Mouse (Mus musculus) neural tube, embryonic 14.5 days (tissue): ENCODE results near the gene Ric1. TPM values are rescaled to one million over a fixed set of nuclear protein-coding genes. Genes with fewer than 3 reads are reported as not detected.

Experiments
- ATAC-seq: fragments of 200-750 bp; cut with Nextera tagmentation; 2 replicates; pipeline ENCODE4 v1.8.0; 2017; ENCODE audit warnings: low read depth, mild to moderate bottlenecking, moderate TSS enrichment, moderate library complexity
- H3K27ac ChIP-seq: fragments of 300-500 bp; sonication (generic); 2 replicates; pipeline ENCODE4 v1.5.1; 2014; ENCODE audit warnings: low read depth, mild to moderate bottlenecking, control low read depth, low read length, moderate library complexity, mixed read lengths
- H3K27me3 ChIP-seq: fragments of 300-500 bp; sonication (generic); 2 replicates; pipeline ENCODE4 v1.6.1; 2014; ENCODE audit warnings: low read length; ENCODE audit not compliant: control insufficient read depth, insufficient read depth
- H3K36me3 ChIP-seq: fragments of 300-500 bp; sonication (generic); 2 replicates; pipeline ENCODE4 v1.6.1; 2014; ENCODE audit warnings: low read length, mixed read lengths; ENCODE audit not compliant: control insufficient read depth, insufficient read depth
- H3K4me1 ChIP-seq: fragments of 300-500 bp; sonication (generic); 2 replicates; pipeline ENCODE4 v1.6.1; 2014; ENCODE audit warnings: low read length; ENCODE audit not compliant: control insufficient read depth, insufficient read depth
- H3K4me2 ChIP-seq: fragments of 300-500 bp; sonication (generic); 2 replicates; pipeline ENCODE4 v1.6.1; 2014; ENCODE audit warnings: mild to moderate bottlenecking, low read depth, low read length, control low read depth
- H3K4me3 ChIP-seq: fragments of 300-500 bp; sonication (generic); 2 replicates; pipeline ENCODE4 v1.5.1; 2014; ENCODE audit warnings: low read depth, low read length, control low read depth, mixed read lengths
- H3K9ac ChIP-seq: fragments of 300-500 bp; sonication (generic); replicated peaks from 2 replicates; pipeline ENCODE4 v1.6.1; 2014; ENCODE audit warnings: low read depth, mild to moderate bottlenecking, control low read depth, low read length, mixed read lengths
- H3K9me3 ChIP-seq: fragments of 300-500 bp; sonication (generic); 2 replicates; pipeline ENCODE4 v1.6.1; 2016; ENCODE audit warnings: low read length; ENCODE audit not compliant: control insufficient read depth
- WGBS: fragments of 180-500 bp; shearing (Covaris S2); extraction: QIAGEN DNeasy Blood & Tissue Kit; methylation state at CpG from one replicate; pipeline ENCODE4 v1.1.7; 2014; 5-methylcytosine and 5-hydroxymethylcytosine counted together
- polyA plus RNA-seq: library from polyadenylated mRNA; unstranded; fragments of >200 nt; fragmentation: Nextera tagmentation; extraction: Ambion mirVana; gene quantifications from 2 replicates; pipeline ENCODE4 v1.2.1, GENCODE M21; 2014

Ric1 gene
- 21.2 and 22.7 TPM in 2 replicates for polyA plus RNA-seq

DNA sequence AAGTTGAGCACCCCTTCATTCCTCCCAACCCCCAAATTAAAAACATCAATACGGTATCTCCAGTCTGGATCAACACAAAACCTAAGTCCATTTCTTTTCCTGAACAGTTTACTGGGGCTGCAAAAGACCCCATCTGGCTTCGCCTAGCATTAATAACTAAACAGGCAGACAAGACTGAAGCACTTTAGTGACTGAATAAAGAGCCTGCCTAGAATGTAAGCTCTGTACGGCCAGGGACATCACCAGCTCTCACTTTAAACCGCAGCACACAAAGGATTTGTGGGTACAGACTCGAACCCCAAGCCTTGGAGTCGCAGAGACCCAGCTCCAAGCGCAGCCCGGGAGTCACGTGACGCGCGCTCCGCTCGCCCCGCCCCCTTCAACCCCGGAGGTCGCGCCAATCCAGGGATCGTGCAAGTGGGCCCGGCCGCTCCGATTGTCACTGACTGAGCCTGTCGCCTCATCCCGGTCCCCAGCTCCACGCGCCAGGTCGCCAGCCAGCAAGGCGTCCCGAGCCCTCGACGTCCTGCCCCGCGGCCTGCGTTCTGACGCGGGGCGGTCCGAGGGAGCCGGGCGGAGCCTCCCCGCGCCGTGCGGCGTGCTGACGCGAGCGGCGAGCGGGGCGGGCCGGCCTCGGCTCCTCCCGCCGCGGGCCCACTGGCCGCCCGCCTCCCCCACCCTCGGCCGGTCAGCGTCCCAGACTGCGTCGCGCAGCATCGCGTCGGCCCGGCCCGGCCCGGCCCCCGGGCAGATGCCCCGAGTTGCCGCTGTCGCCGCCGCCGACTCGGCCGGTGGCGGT, at the start of gene Ric1:
Gene Ric1, plus strand, starts transcription at position 646 of the 799 bp plus-strand sequence.
- under 1% methylated on average over 56 of the region's 80 CpGs for WGBS
- Histone ChIP-seq H3K27ac (peak within 1 kb of the TSS; percentile 96), H3K4me3 (peak within 1 kb of the TSS; percentile 83), H3K4me2 (peak within 1 kb of the TSS; percentile 80), H3K9me3 (no peaks in the 10 kb centered on the region), H3K4me1 (peaks cover 7% of the 10 kb centered on the region), H3K9ac (peak within 1 kb of the TSS; percentile 86), H3K27me3 (no peaks in the 10 kb centered on the region), H3K36me3 (no peaks in the 10 kb centered on the region)
- ATAC-seq = peak; percentile 97

DNA sequence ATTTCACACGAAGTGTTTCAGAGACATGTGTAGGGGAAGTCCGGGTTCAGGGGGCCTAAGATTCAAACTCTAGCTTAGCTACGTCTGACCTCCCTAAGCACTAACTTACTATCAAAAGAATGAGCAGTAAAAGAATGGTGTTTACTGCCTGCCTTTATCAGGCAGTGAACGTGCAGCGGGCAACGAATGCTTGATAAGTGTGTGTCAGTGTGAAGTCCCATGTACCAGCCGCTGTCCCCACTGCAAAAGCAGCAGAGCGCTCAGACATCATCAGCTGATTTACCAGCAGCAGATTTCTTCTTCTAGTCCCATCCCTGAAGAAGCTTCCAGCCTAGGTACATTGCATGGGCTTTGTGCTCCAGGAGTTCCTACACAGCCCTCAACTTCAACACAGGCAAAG, 49.7 kb upstream of the Ric1 start:
- no peak overlapping the region for H3K9ac ChIP-seq
- H3K4me3 ChIP-seq = no peak overlapping the region
- WGBS = 73% methylated on average over 8 of the region's 8 CpGs
- H3K27ac ChIP-seq = no peak overlapping the region
- H3K4me1 ChIP-seq = 0 out of 2 replicates have a peak, but pooled peaks cover 3% of the 10 kb centered on the region
- H3K4me2 ChIP-seq = no peak overlapping the region
- ATAC-seq = no peak
- no peaks in the 10 kb centered on the region for H3K27me3 ChIP-seq
- H3K36me3 ChIP-seq = no peaks in the 10 kb centered on the region
- H3K9me3 ChIP-seq = no peaks in the 10 kb centered on the region

DNA sequence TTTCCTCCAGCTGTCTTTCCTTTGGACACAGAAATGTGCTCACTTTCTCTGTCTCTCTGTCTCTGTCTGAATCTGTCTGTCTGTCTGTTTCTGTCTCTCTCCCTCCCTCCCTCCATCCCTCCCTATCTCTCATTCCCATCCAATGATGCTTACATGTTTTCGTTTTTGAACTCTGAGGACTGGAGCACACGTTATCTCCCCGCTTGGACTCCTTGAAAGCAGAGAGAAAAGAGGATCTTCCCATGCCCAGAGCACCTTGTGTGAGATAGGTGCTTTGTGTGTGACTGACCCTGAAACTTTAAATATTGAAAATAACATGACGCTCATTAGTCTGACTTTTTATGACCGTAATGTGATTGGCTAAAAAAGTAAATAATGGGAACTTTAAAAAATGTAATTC, 49.1 kb upstream of the Ric1 start:
- 93% methylated on average over 5 of the region's 5 CpGs for WGBS
- H3K27ac ChIP-seq = no peak overlapping the region
- 0 out of 2 replicates have a peak, but pooled peaks cover 3% of the 10 kb centered on the region for H3K4me1 ChIP-seq
- H3K4me2 ChIP-seq = no peak overlapping the region
- no peak overlapping the region for H3K4me3 ChIP-seq
- no peak overlapping the region for H3K9ac ChIP-seq
- ATAC-seq = no peak
- no peaks in the 10 kb centered on the region for H3K27me3 ChIP-seq
- no peaks in the 10 kb centered on the region for H3K36me3 ChIP-seq
- H3K9me3 ChIP-seq = no peaks in the 10 kb centered on the region

DNA sequence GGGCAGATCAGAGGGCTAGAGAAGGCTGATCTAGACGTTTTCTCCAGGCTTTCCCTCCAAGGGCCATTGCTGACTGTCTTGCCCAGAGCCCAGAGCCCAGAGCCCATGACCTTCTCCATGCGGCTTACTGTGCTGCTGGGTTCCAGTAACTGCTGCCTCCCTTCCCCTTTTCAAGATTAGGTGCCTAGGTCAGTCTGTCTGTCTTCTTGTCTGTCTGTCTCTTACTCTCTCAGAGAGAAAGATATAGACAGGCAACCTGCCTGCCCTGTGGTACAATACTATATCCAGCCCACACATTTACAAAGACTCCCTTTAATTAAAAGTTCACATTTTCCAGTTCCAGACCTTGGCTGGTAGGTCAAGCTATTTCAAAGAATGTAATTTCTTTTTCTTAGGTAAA, 47.3 kb upstream of the Ric1 start:
- Histone ChIP-seq H3K27me3 (no peaks in the 10 kb centered on the region), H3K4me2 (no peak overlapping the region), H3K4me1 (0 out of 2 replicates have a peak, but pooled peaks cover 3% of the 10 kb centered on the region), H3K4me3 (no peak overlapping the region), H3K9ac (no peak overlapping the region), H3K27ac (no peak overlapping the region), H3K36me3 (no peaks in the 10 kb centered on the region), H3K9me3 (no peaks in the 10 kb centered on the region)
- 58% methylated on average over 2 of the region's 2 CpGs for WGBS
- ATAC-seq = no peak

DNA sequence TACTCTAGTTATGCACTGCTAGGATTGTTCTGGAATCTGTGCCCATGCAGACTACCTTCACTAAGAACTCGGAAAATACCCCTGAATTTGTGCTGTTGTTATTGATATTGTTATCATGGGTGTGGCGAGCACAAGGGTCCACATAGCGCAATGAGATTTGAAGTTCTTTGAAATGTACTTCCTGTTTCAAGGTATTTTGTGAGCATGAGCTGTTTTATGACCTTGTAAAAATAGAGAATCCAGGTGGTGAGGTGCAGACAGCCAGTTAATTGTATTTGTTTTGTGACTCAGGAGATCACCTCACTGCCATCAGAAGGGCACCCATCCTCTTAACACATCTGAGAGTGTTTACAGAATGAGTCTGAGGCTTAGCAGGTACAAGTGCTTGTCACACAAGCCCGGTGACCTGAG, 46.9 kb upstream of the Ric1 start:
- no peak for ATAC-seq
- WGBS = 94% methylated on average over 4 of the region's 4 CpGs
- no peak overlapping the region for H3K4me2 ChIP-seq

DNA sequence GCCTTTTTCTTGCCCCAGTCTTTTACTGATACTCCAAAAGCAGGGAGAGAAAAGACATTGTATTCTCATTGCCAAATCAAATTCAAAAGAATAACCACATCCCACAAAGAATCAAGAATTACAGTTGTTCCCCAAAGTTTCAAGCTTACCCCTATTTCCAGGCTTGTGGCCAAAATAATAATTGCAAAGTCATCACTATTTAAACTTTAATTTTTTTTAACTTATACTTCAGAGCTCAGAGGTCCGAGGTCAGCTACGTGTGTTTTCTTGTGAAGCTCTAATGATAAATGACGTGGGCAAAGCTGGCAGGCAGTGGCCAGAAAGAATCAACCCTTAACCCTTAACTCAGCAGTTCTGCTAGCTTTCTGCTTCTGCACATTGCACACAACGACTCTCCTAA, 43.5 kb upstream of the Ric1 start:
- 42% methylated on average over 4 of the region's 4 CpGs for WGBS
- no peak overlapping the region for H3K27ac ChIP-seq
- H3K9ac ChIP-seq = no peak overlapping the region
- H3K9me3 ChIP-seq = no peaks in the 10 kb centered on the region
- H3K4me2 ChIP-seq = no peak overlapping the region
- no peak overlapping the region for H3K4me3 ChIP-seq
- no peaks in the 10 kb centered on the region for H3K4me1 ChIP-seq
- no peak for ATAC-seq
- H3K36me3 ChIP-seq = no peaks in the 10 kb centered on the region
- H3K27me3 ChIP-seq = no peaks in the 10 kb centered on the region

More for the DNA sequence above, 46.9 kb upstream of the Ric1 start:
- Histone ChIP-seq H3K9ac (no peak overlapping the region), H3K27me3 (no peaks in the 10 kb centered on the region), H3K36me3 (no peaks in the 10 kb centered on the region), H3K4me1 (0 out of 2 replicates have a peak, but pooled peaks cover 3% of the 10 kb centered on the region), H3K9me3 (no peaks in the 10 kb centered on the region), H3K27ac (no peak overlapping the region), H3K4me3 (no peak overlapping the region)

DNA sequence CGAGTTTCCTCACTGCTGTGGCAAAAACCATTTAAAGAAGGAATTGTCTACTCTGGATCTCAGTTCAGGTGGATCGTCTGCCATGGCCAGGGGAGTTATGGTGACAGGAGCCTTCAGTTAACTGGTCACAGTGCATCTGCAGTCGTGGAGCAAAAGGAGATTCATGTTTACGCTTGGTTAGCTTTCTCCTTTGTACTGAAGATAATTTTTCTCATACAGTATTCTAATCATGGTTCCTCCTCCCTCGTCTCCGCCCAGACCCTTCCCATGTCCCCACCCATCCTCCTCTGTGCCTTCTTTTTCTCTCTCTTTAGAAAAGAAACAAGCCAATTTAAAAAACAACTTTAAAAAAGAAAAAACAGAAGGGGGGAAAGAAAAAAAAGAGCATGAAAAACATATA, 40.5 kb upstream of the Ric1 start:
- no peak for ATAC-seq
- Histone ChIP-seq H3K4me2 (no peak overlapping the region), H3K4me3 (no peak overlapping the region), H3K9me3 (no peaks in the 10 kb centered on the region), H3K36me3 (no peaks in the 10 kb centered on the region), H3K9ac (no peak overlapping the region), H3K27ac (no peak overlapping the region), H3K4me1 (no peaks in the 10 kb centered on the region), H3K27me3 (no peaks in the 10 kb centered on the region)
- 64% methylated on average over 6 of the region's 6 CpGs for WGBS

DNA sequence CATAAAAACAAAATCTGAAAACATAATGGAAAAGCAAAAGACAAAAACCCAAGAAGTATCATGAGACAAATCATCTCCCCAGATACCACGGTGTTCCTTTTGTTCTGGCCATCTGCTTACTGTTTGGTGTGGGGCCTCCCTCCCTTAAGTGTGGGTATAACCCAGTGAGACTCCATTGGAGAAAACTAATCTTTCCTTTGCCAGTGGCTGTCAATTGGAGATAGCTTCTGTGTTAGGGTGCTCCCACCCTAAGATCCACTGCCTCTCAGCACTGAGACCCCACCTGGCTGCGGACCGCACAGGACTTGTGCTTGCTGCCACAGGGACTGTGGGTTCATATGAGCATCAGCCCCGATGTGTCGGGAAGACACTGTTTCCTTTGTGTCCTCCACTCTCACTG, 39.9 kb upstream of the Ric1 start:
- H3K9me3 ChIP-seq = no peaks in the 10 kb centered on the region
- no peaks in the 10 kb centered on the region for H3K4me1 ChIP-seq
- H3K9ac ChIP-seq = no peak overlapping the region
- H3K27me3 ChIP-seq = no peaks in the 10 kb centered on the region
- no peak overlapping the region for H3K4me3 ChIP-seq
- H3K36me3 ChIP-seq = no peaks in the 10 kb centered on the region
- no peak overlapping the region for H3K4me2 ChIP-seq
- no peak overlapping the region for H3K27ac ChIP-seq
- WGBS = 64% methylated on average over 5 of the region's 5 CpGs
- ATAC-seq = no peak

DNA sequence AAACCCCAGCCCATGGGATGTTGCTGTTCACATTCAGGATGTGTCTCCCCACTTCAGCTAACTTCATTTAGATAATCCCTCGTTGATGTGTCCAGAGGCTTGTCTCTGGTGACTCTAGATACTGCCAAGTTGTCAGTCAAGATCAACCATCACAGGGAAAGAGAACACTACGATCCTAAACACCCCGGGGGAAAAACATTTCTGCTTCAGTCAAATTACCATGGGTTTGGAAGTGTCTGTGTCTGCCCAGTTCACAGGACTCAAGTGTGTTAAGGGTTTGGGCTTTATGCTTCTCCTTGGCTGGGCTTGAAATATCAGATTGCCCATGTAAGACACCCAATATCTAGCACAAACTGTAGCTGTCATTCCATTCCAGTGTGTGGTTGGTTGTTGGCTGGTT, 39.4 kb upstream of the Ric1 start:
- Histone ChIP-seq H3K9ac (no peak overlapping the region), H3K4me1 (no peaks in the 10 kb centered on the region), H3K27ac (no peak overlapping the region), H3K27me3 (no peaks in the 10 kb centered on the region), H3K4me3 (no peak overlapping the region), H3K4me2 (no peak overlapping the region), H3K9me3 (no peaks in the 10 kb centered on the region), H3K36me3 (no peaks in the 10 kb centered on the region)
- 75% methylated on average over 3 of the region's 3 CpGs for WGBS
- no peak for ATAC-seq
